Mouse (Mus musculus) E14TG2a.4 (cell line): ENCODE data around the gene Hspbap1.

Experiments
- CTCF ChIP-seq: conservative IDR thresholded peaks from 2 replicates; pipeline ENCODE4 v1.5.1; 2014; ENCODE audit warnings: low read length
- POU5F1 ChIP-seq: IDR thresholded peaks from 2 replicates; pipeline ENCODE4 v1.6.1; 2014; ENCODE audit warnings: low read length, borderline replicate concordance

DNA sequence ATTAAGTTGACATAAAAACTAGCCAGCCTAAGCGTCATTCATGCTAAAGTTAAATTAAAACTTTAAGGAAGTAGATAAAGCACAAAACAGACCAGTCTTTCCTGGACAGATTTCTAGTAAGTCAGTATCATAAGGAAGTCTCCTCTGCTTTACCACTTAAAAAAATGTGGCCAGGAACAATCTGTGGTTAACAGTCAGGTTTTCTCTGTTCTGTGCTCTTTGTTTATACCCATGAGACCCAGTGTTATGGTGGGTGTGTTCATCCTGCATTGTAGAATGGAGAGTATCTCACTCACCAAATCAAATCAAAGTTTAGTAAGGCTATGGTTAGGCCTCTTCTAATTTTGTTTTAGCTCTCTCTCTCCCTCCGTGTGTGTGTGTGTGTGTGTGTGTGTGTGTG is 4.7 kb upstream of the Hspbap1 start:
- TF ChIP-seq CTCF (no peak), POU5F1 (no peak)
